ENCODE assay signal across 21 mouse cellular contexts in genomic region chr3:79370385-79370929, GRCm38 (mm10). TPM values are rescaled to one million over a fixed set of nuclear protein-coding genes. Genes with fewer than 3 reads are reported as not detected.
"Had no signal": no experiment of that assay in that cellular context is flagged by ENCODE, and none has a peak within 500 bp of the region (broad histone marks: within the 10 kb centered on the region; RNA-seq: fewer than 3 reads in every experiment).

No protein-coding gene starts in this region.

- H3K27ac ChIP-seq: kidney, postnatal 0 days; left cerebral cortex, adult 2 months; limb, embryonic 10.5 days; liver, embryonic 15.5 days had no signal

- H3K9ac ChIP-seq: liver, embryonic 15.5 days had no signal

- H3K27me3 ChIP-seq: liver, embryonic 15.5 days had no signal

- H3K9me3 ChIP-seq: limb, embryonic 10.5 days; liver, embryonic 15.5 days had no signal

- H3K4me1 ChIP-seq: limb, embryonic 10.5 days; liver, embryonic 15.5 days had no signal

- H3K4me2 ChIP-seq: liver, embryonic 11.5 days; liver, embryonic 15.5 days had no signal

- DNase-seq: kidney, adult 11 months; kidney, adult 9 months; kidney, postnatal 4 days; right cerebral cortex, adult 18-20 months; thymus, postnatal 36 days had no signal

- ATAC-seq: hindbrain, embryonic 16.5 days had no signal

- H3K36me3 ChIP-seq: limb, embryonic 10.5 days; liver, embryonic 15.5 days had no signal

- H3K4me3 ChIP-seq: left cerebral cortex, adult 2 months; limb, embryonic 10.5 days; liver, embryonic 15.5 days had no signal

RNA-seq across cellular contexts. Expression of gene Gm17359, which starts 34.0 kb away (rescaled TPM):
- total RNA-seq: layer of hippocampus, adult 8-10 months; layer of hippocampus, postnatal 25 days; left cerebral cortex, adult 2 months; left cerebral cortex, postnatal 14 days; megakaryocyte progenitor cell, adult 5-6 weeks; midbrain, postnatal 0 days had no signal
- polyA plus RNA-seq: hindbrain, embryonic 16.5 days; intestine, embryonic 14.5 days; kidney, postnatal 0 days; limb, embryonic 10.5 days; limb, embryonic 14.5 days; liver, embryonic 11.5 days; midbrain, postnatal 0 days; neural tube, embryonic 14.5 days; stomach, embryonic 14.5 days; thymus, postnatal 0 days had no signal
